Mouse (Mus musculus) v-Abl transformed pro-B cells (cell line): ENCODE data around the gene Rapgefl1.

Experiments
- in situ Hi-C, 2 experiments: fragments of 400-800 bp; cut with MboI; formaldehyde crosslinking; loops; one replicate each; pipeline ENCODE4 v1.15.1; 2025; ENCODE audit not compliant: unreplicated experiment in 2 of 2

Rapgefl1 gene

GRCm38 (mm10) chr11:98850100-98851093 lies 13.8 kb downstream of the Rapgefl1 start:
- in situ Hi-C loops = no loop called here

GRCm38 (mm10) chr11:98854116-98854515 lies 17.5 kb downstream of the Rapgefl1 start:
- in situ Hi-C loops = no loop called here

DNA sequence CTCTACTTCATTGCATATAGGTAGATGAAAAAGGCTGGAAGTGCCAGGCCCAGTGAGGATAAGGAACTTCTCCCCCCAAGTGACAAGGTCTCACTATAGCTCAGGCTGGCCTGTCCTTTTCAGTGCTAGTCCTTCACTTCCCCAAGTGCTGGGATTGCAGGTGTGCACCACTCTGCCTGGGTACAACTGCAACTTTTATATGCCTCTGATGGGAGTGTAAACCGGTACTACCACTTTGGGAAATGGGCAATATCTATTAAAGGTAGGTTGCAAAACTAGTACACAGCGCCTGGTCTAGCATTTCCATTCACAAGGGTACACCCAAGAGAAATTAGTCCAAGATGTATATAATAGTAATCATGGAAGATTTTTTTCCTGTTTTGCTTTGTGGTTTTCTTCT lies 18.1 kb downstream of the Rapgefl1 start:
- in situ Hi-C loops = no loop called here

GRCm38 (mm10) chr11:98858759-98859731 lies 22.5 kb downstream of the Rapgefl1 start:
- in situ Hi-C loops = no loop called here

GRCm38 (mm10) chr11:98863028-98863750 lies 26.6 kb downstream of the Rapgefl1 start, which contains the start of gene Wipf2:
Gene Wipf2, plus strand, starts transcription at chr11:98863638.
- in situ Hi-C loops = loop anchor here (5.0 kb wide), 1 partner anchor 39 kb away; no protein-coding TSS in a partner anchor

DNA sequence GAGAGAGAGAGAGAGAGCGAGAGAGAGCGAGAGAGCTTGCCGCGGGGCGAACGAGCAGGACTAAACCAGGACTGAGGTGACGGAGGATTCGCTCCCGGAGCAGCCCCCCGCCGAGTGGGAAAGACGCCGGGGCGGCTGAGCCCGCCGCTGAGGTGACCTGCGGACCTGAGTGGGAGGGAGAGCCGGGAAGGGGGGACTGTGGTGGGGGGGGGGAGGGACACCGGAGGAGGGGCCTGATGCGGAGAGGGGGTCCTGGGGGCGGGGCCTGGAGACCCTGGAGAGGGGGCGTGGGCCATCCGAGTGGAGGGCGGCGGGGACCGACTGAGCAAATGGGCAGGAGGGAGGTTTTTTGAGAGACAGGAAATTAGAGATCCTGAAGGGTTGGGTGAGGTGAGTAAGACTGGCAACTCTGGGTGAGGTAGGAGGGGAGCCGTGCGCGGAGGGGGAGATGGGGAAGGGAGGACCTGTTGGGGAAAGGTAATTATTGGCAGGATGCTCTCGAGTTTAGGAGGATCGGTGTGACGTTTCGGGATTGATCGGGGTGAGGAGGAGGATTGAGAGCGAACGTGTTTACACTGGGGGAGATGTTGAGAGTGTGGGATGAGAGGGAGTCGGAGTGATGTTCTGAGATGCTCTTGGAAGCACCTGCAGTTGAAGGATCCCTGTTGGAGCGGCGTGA lies 27.3 kb downstream of the Rapgefl1 start:
- in situ Hi-C loops = loop anchor here (5.0 kb wide), 1 partner anchor 38 kb away; no protein-coding TSS in a partner anchor

GRCm38 (mm10) chr11:98867293-98867692 lies 30.7 kb downstream of the Rapgefl1 start:
- in situ Hi-C loops = no loop called here

GRCm38 (mm10) chr11:98869906-98870305 lies 33.3 kb downstream of the Rapgefl1 start:
- in situ Hi-C loops = no loop called here

GRCm38 (mm10) chr11:98870791-98871190 lies 34.2 kb downstream of the Rapgefl1 start:
- in situ Hi-C loops = no loop called here

GRCm38 (mm10) chr11:98871416-98871815 lies 34.8 kb downstream of the Rapgefl1 start:
- in situ Hi-C loops = no loop called here

DNA sequence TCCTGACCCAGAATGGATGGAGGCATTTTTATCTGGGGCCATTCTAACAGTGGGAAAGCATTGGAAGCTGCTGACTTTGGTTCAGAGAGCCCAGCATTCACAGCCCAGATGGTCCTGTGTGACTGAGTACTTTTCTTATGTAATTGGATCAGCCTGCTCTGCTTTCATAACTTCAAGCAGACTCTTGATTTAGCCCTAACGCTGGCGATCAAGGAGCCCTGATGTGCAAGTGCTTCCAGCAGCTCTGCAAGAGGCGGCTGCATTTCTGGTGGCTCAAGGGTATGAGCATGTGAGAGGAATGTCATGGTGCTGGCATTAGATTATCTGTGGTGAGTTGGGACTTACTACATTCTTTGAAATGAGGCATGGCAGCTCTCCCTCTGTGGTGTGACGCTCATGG lies 35.5 kb downstream of the Rapgefl1 start:
- in situ Hi-C loops = no loop called here

GRCm38 (mm10) chr11:98873900-98874299 lies 37.3 kb downstream of the Rapgefl1 start:
- in situ Hi-C loops = no loop called here

- in situ Hi-C loops = no loop called here
These were observed 40.4 kb downstream of the Rapgefl1 start for GRCm38 (mm10) chr11:98877001-98877400.

DNA sequence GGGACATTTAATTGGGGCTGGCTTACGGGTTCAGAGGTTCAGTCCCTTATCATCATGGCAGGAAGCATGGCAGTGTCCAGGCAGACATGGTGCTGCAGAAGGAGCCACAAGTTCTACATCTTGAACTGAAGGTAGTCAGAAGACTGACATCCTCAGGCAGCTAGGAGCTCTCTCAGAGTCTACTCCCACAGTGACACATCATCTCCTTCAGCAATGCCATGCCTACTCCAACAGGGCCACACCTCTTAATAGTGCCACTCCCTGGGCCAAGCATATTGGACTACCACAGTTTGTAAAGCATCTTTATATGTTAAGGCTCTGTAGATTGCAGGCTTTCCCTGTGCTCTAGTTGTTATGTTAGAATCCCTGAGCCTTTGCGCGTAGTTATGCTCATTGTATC lies 51.1 kb downstream of the Rapgefl1 start:
- in situ Hi-C loops = no loop called here

DNA sequence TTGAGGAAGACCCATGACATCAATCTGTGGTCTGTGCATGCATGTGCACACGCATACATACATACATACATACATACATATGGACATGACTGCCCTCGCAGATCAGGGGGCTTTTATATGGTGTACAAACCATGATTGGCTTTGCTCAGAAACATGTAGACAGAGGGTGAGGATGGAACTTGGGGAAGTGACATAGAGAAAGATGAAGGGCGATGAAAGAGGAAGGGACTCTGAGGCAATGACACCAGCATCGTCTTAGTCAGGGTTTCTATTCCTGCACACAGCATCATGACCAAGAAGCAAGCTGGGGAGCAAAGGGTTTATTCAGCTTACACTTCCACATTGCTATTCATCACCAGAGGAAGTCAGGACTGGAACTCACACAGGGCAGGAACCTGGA lies 52.5 kb downstream of the Rapgefl1 start:
- in situ Hi-C loops = no loop called here

- in situ Hi-C loops = no loop called here
These were observed 53.4 kb downstream of the Rapgefl1 start for GRCm38 (mm10) chr11:98889977-98890376.

DNA sequence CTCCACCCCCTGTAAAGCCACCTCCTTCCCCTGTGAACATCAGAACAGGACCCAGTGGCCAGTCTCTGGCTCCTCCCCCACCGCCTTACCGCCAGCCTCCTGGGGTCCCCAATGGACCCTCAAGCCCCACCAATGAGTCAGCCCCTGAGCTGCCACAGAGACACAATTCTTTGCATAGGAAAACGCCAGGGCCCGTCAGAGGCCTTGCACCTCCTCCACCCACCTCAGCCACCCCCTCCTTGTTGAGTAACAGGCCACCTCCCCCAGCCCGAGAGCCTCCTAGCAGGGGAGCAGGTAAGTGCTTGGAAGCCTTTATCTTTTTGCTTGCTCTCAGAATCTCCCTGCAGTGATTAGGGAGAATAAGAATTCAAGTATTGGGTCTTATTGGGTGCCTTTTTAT lies 55.8 kb downstream of the Rapgefl1 start:
- in situ Hi-C loops = no loop called here

- in situ Hi-C loops = loop anchor here (5.0 kb wide), 1 partner anchor 38 kb away; the partner anchor contains the start of gene Wipf2 (in 2 of the 2)
These were observed 64.0 kb downstream of the Rapgefl1 start for GRCm38 (mm10) chr11:98900529-98901125.

- in situ Hi-C loops = loop anchor here (5.0 kb wide), 1 partner anchor 40 kb away; the partner anchor contains the start of gene Wipf2 (in 2 of the 2)
These were observed 66.1 kb downstream of the Rapgefl1 start for GRCm38 (mm10) chr11:98902621-98903245.
